Mouse (Mus musculus): ENCODE measurements at regions not wholly inside any gene's neighbourhood (a gene's known extent, or its start where the extent isn't known, plus 50 kb on each side); places are given as distances from the start of the nearest gene placed in this dataset.

DNA sequence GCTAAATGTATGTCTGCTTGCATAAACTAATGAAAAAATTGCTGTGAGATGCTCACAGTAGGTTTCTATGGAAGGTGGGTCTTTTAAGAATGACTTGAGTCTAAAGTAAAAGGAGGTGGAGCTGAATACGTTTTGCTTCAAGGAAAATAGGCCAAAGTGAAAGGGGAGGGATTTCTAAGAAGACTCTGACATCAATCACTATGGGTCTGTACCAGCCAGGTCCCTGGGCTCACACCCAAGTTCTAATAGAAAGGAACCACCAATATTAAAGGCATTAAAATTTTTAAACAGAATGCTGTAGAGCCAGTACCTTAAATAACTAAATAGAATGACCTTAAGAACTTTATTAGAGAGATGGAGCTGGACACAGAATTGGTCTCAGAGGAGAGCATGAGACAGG lies 190.1 kb downstream of the Nuf2 start:
- TF ChIP-seq CTCF (IDR thresholded peaks at IDR 0.05; ENCODE audit: borderline replicate concordance, extremely low read depth, insufficient read depth, insufficient read length) (no peak), POLR2A (IDR thresholded peaks at IDR 0.05; ENCODE audit: borderline replicate concordance, extremely low read depth, insufficient read depth, insufficient read length, poor library complexity, severe bottlenecking) (no peak)
